Mouse (Mus musculus): ENCODE results near the gene Fhad1.
A peak's percentile ranks its signal among the peaks of the same experiment; 100 is the strongest.

DNA sequence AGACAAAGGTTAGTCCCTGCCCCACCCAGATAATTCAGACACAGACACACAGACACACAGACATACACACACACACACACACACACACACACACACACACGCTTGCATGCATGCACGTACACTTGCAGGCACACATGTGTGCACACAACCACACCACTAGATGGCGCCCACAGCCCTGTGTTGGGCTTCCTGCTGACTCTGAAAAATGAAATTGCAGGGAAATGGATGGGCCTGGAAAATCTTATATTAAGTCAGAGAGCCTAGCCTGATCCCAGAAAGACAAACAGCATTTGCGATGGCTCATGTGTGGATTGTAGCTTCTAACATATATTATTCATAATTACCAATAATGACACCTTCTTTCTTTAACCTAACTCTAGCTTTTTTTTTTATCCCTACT is 38.7 kb downstream of the Fhad1 start:
- TF ChIP-seq CTCF (IDR thresholded peaks at IDR 0.05; ENCODE audit: control insufficient read depth, insufficient read depth, low read length) (peak; percentile 73), POLR2A (IDR thresholded peaks at IDR 0.05; ENCODE audit: borderline replicate concordance, control insufficient read depth, low read depth, low read length) (no peak)

Data from bone marrow, adult 2 months (tissue).